Comparison of ENCODE assay signal across 8 mouse cellular contexts in the genomic region with DNA sequence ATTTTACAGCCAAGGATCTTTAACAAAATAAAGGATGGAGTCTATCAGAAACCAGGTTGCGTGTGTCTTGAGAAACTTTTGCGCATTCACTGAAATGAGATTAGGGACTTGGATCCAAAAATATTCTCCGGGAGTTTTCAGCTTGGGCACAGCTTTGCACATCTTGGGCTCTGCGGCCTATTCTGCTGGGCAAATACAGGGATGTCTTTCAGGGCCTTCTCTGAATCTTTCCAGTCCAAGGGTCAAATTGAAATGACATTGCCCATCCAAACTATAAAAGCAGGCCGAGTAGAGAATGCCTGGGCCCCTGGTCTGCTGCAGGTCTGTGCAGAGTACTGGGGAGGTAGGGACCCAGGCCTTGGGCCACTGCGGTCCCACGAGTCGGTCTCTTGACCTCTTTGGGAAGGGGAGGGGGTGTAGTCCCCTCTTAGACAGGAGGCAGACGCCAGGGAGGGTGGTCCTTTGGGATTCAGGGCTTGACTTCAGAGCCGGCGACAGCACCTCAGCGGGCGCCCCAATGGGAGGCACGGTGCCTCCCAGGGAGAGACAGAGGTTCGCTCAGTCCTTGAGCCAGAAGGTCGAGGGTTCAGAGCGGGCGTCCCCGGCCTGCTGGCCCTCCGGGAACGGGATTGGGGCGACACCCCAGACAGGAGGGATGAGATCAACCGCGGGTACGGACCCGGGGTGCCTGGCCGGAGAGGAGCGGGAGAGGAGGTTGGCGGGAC. TPM values are rescaled to one million over a fixed set of nuclear protein-coding genes. Genes with fewer than 3 reads are reported as not detected.
DNase-seq lines count a peak whose midpoint lies in the region; ATAC-seq lines count a peak whose summit lies in the region.

A gene (plus strand): TSS at position 388 of the 725 bp plus-strand sequence.

- H3K27me3 ChIP-seq in embryonic facial prominence, embryonic 11.5 days (ENCODE audit: control insufficient read depth, insufficient read depth, low read length), result no peaks in the 10 kb centered on the region
- H3K27me3 ChIP-seq in heart, embryonic 10.5 days (ENCODE audit: insufficient read depth, poor library complexity, severe bottlenecking), result no peaks in the 10 kb centered on the region

- H3K36me3 ChIP-seq in embryonic facial prominence, embryonic 11.5 days (replicated peaks; ENCODE audit: control insufficient read depth, insufficient read depth, low read depth, low read length), result no peaks in the 10 kb centered on the region
- no peaks in the 10 kb centered on the region for H3K36me3 ChIP-seq in heart, embryonic 10.5 days

- 8% methylated on average over 29 of the region's 29 CpGs for WGBS in embryonic facial prominence, embryonic 11.5 days
- 6% methylated on average over 29 of the region's 29 CpGs for WGBS in heart, embryonic 10.5 days

- H3K9ac ChIP-seq in embryonic facial prominence, embryonic 11.5 days (replicated peaks; ENCODE audit: low read length), result peak within 1 kb of the TSS; percentile 96

- peak within 1 kb of the TSS; percentile 95 for H3K4me3 ChIP-seq in embryonic facial prominence, embryonic 11.5 days (ENCODE audit: low read depth, low read length)
- peak within 1 kb of the TSS; percentile 96 for H3K4me3 ChIP-seq in heart, embryonic 10.5 days

- no peak for DNase-seq in urinary bladder, adult 2 months (ENCODE audit: low spot score)
- DNase-seq in urinary bladder, postnatal 4 days (ENCODE audit: low spot score in 2 of 2), result no peak
- no peak for DNase-seq in embryonic facial prominence, embryonic 11.5 days (ENCODE audit: low spot score)
- no peak for DNase-seq in heart, embryonic 10.5 days (ENCODE audit: low spot score)
- DNase-seq in layer of hippocampus, adult 9-11 months, result peak; percentile 17
- no peak for DNase-seq in MN1 (ENCODE audit: low spot score)
- no peak for DNase-seq in cerebellum, postnatal 10 days

- peak within 1 kb of the TSS; percentile 71 for H3K4me2 ChIP-seq in embryonic facial prominence, embryonic 11.5 days (ENCODE audit: low read depth, low read length)

- H3K4me1 ChIP-seq in embryonic facial prominence, embryonic 11.5 days (ENCODE audit: control insufficient read depth, insufficient read depth, low read length), result no peaks in the 10 kb centered on the region; the same call in 1 of the 2 replicates
- peaks cover 32% of the 10 kb centered on the region for H3K4me1 ChIP-seq in heart, embryonic 10.5 days

- no peaks in the 10 kb centered on the region for H3K9me3 ChIP-seq in embryonic facial prominence, embryonic 11.5 days (replicated peaks; ENCODE audit: control insufficient read depth, low read length)
- H3K9me3 ChIP-seq in heart, embryonic 10.5 days, result no peaks in the 10 kb centered on the region

- H3K27ac ChIP-seq in embryonic facial prominence, embryonic 11.5 days (replicated peaks; ENCODE audit: low read depth, low read length), result peak within 1 kb of the TSS; percentile 94
- peak within 1 kb of the TSS; percentile 98 for H3K27ac ChIP-seq in heart, embryonic 10.5 days

- ATAC-seq in embryonic facial prominence, embryonic 11.5 days (replicated peaks; ENCODE audit: insufficient number of reproducible peaks, low FRiP score, low TSS enrichment, low read depth), result peak; percentile 36
- ATAC-seq in megakaryocyte progenitor cell, adult 5-6 weeks (replicated peaks; ENCODE audit: poor library complexity), result peak; percentile 5

RNA-seq across cellular contexts. Expression of the gene that starts here (rescaled TPM):
- polyA plus RNA-seq in urinary bladder, adult 2 months (2012; rRNA removed), result 74.8 and 92.7 TPM in 2 replicates
- polyA plus RNA-seq in embryonic facial prominence, embryonic 11.5 days (2014; fragmentation: Nextera tagmentation; extraction: Ambion mirVana), result 193 and 198 TPM in 2 replicates
- 94.4 and 110 TPM in 2 replicates for polyA plus RNA-seq in heart, embryonic 10.5 days (2016; fragmentation: Nextera tagmentation; extraction: Ambion mirVana)
- total RNA-seq in megakaryocyte progenitor cell, adult 5-6 weeks (2015), result 49.8 and 60.5 TPM in 2 replicates
- total RNA-seq in megakaryocyte progenitor cell, adult 5-6 weeks (2017), result 26.7 and 39.1 TPM in 2 replicates
